Mouse (Mus musculus) neural tube, embryonic 13.5 days (tissue): ENCODE measurements around the gene Etfdh. TPM values are rescaled to one million over a fixed set of nuclear protein-coding genes. Genes with fewer than 3 reads are reported as not detected.

Experiments used
- ATAC-seq: fragments of 200-750 bp; cut with Nextera tagmentation; 2 replicates; pipeline ENCODE4 v1.8.0; 2017; ENCODE audit warnings: low read depth, mild to moderate bottlenecking, moderate TSS enrichment, moderate library complexity
- H3K27ac ChIP-seq: fragments of 300-500 bp; sonication (generic); replicated peaks from 2 replicates; pipeline ENCODE4 v1.5.1; 2015; ENCODE audit warnings: moderate library complexity, mild to moderate bottlenecking, inconsistent platforms
- H3K27me3 ChIP-seq: fragments of 300-500 bp; sonication (generic); 2 replicates; pipeline ENCODE4 v1.6.1; 2015; ENCODE audit warnings: mild to moderate bottlenecking, inconsistent platforms
- H3K36me3 ChIP-seq: fragments of 300-500 bp; sonication (generic); 2 replicates; pipeline ENCODE4 v1.6.1; 2015; ENCODE audit warnings: mild to moderate bottlenecking, inconsistent platforms
- H3K4me1 ChIP-seq: fragments of 300-500 bp; sonication (generic); replicated peaks from 2 replicates; pipeline ENCODE4 v1.6.1; 2015; ENCODE audit warnings: inconsistent platforms
- H3K4me2 ChIP-seq: fragments of 300-500 bp; sonication (generic); 2 replicates; pipeline ENCODE4 v1.6.1; 2015; ENCODE audit warnings: inconsistent platforms, mild to moderate bottlenecking, moderate library complexity
- H3K4me3 ChIP-seq: fragments of 300-500 bp; sonication (generic); 2 replicates; pipeline ENCODE4 v1.5.1; 2015; ENCODE audit warnings: mild to moderate bottlenecking, inconsistent platforms
- H3K9ac ChIP-seq: fragments of 300-500 bp; sonication (generic); 2 replicates; pipeline ENCODE4 v1.6.1; 2015; ENCODE audit warnings: moderate library complexity, mild to moderate bottlenecking, inconsistent platforms
- H3K9me3 ChIP-seq: fragments of 300-500 bp; sonication (generic); 2 replicates; pipeline ENCODE4 v1.6.1; 2016; ENCODE audit warnings: inconsistent platforms
- WGBS: fragments of 180-500 bp; shearing (Covaris S2); methylation state at CpG from one replicate; pipeline ENCODE4 v1.1.7; 2015; 5-methylcytosine and 5-hydroxymethylcytosine counted together
- polyA plus RNA-seq: library from polyadenylated mRNA; unstranded; fragments of >200 nt; fragmentation: Nextera tagmentation; extraction: Ambion mirVana; gene quantifications from 2 replicates; pipeline ENCODE4 v1.2.1, GENCODE M21; 2015

The Etfdh gene
- polyA plus RNA-seq, 1 experiment from 2014 or later, result 51.3 TPM

DNA sequence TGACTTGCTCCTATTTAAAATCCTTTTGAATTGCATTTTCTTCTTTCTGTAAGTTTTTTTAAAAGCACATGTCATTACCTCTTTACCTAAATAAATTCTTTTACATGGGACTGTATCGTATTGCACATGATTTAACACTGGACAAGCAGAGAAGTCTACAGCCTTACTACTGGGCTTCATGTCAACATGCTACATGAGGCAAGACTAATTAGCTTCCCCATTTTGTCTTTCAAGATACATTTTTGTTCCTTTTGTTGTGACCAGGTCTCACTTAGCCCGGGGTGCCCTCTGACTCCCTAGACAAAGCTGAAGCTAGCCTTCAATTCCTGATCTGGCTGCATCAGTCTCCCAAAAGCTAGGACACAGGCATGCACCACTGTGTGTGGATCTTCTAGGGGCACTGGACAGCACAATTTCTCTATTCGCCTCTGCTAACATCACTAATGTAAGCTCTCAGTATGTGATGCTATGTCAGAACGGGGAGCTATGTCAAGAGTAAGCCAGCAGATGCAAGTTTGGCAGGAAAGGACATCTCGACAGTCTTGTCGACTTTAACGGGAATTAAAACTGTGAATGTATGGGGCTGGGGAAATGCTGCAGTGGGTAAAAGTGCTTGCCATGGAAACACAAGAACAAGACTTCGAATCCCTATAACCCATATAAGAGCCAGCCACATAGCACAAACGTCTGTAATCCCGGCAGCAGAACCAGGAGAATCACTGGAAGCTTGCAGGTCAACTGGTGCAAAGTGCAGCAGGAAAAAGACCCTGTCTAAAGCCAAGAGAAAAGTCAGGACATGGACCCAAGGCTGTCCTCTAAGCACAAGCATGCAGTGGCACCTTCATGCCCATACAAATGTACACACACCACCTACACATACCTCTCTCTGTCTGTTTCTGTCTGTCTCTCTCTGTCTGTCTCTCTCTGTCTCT, 67.2 kb downstream of the Etfdh start:
- WGBS, result 74% methylated on average over 10 of the region's 10 CpGs
- Histone ChIP-seq H3K27ac (no peak overlapping the region), H3K36me3 (no peaks in the 10 kb centered on the region), H3K27me3 (no peaks in the 10 kb centered on the region), H3K4me2 (no peak overlapping the region), H3K9ac (no peak overlapping the region), H3K9me3 (no peaks in the 10 kb centered on the region), H3K4me3 (no peak overlapping the region), H3K4me1 (peaks cover 38% of the 10 kb centered on the region)
- no peak for ATAC-seq

DNA sequence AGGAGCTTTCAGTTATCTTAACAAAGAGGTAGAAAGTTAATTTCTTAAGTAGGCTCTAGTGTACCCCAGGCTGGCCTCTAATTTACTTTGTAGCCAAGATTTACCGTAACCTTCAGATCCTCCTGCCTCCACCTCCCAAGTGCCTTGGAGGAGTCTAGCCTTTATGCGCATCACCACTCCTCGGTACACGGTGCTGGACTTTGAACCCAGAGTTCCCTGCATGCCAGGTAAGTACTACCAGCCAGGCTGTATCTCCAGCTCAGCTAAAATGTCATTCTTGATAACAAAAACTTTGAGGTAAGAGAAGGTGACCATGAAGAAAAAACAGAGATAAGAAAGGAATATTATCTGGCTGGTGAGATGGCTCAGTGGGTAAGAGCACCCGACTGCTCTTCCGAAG, 68.7 kb downstream of the Etfdh start:
- peaks cover 24% of the 10 kb centered on the region for H3K4me1 ChIP-seq
- H3K36me3 ChIP-seq, result no peaks in the 10 kb centered on the region
- 94% methylated on average over 6 of the region's 6 CpGs for WGBS
- no peak for ATAC-seq
- no peak overlapping the region for H3K4me2 ChIP-seq
- no peaks in the 10 kb centered on the region for H3K27me3 ChIP-seq
- no peak overlapping the region for H3K27ac ChIP-seq
- H3K9ac ChIP-seq, result no peak overlapping the region
- H3K4me3 ChIP-seq, result no peak overlapping the region
- no peaks in the 10 kb centered on the region for H3K9me3 ChIP-seq

DNA sequence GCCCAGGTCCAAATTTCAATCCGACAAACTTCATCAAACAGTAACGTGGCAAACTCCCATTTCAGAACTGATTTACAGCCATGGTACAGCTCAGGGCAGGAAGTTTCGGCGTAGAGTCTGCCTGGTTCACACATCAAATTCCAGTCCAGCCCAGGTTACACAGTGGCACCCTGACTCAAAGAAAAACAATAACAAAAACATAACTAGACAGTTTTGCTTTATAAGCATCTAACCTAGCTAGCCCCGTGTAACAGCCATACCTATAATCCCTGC, 69.6 kb downstream of the Etfdh start:
- ATAC-seq, result no peak
- no peaks in the 10 kb centered on the region for H3K27me3 ChIP-seq
- peak overlapping the region; percentile 30 for H3K27ac ChIP-seq

GRCm38 (mm10) chr3:79559021-79559772, 70.1 kb downstream of the Etfdh start:
- 65% methylated on average over 9 of the region's 9 CpGs for WGBS
- Histone ChIP-seq H3K4me3 (no peak overlapping the region), H3K9ac (no peak overlapping the region), H3K27ac (peak overlapping the region; percentile 65), H3K4me2 (no peak overlapping the region), H3K27me3 (no peaks in the 10 kb centered on the region), H3K4me1 (peaks cover 17% of the 10 kb centered on the region), H3K9me3 (no peaks in the 10 kb centered on the region), H3K36me3 (no peaks in the 10 kb centered on the region)
- ATAC-seq, result peak; percentile 87

More for the DNA sequence above, 69.6 kb downstream of the Etfdh start:
- no peaks in the 10 kb centered on the region for H3K36me3 ChIP-seq
- H3K4me2 ChIP-seq, result no peak overlapping the region
- no peak overlapping the region for H3K4me3 ChIP-seq
- no peak overlapping the region for H3K9ac ChIP-seq
- 73% methylated on average over 5 of the region's 5 CpGs for WGBS
- H3K4me1 ChIP-seq, result peaks cover 17% of the 10 kb centered on the region
- H3K9me3 ChIP-seq, result no peaks in the 10 kb centered on the region

- no peaks in the 10 kb centered on the region for H3K36me3 ChIP-seq
Observed at GRCm38 (mm10) chr3:79555061-79555460, 74.2 kb downstream of the Etfdh start.

More at GRCm38 (mm10) chr3:79555061-79555460, 74.2 kb downstream of the Etfdh start:
- Histone ChIP-seq H3K27ac (no peak overlapping the region), H3K27me3 (no peaks in the 10 kb centered on the region), H3K4me2 (no peak overlapping the region), H3K9ac (no peak overlapping the region), H3K4me3 (no peak overlapping the region), H3K4me1 (peaks cover 11% of the 10 kb centered on the region; the same call in 1 of the 2 replicates), H3K9me3 (no peaks in the 10 kb centered on the region)
- ATAC-seq, result no peak
- WGBS, result 91% methylated on average over 6 of the region's 6 CpGs

Other genes starting within 250 kb of the Etfdh start
- gene Fnip2, start 61.7 kb downstream of the Etfdh start, polyA plus RNA-seq, result 5.9 and 7.0 TPM in 2 replicates
- gene Ppid, start 38.2 kb downstream of the Etfdh start, polyA plus RNA-seq, result 161 and 165 TPM in 2 replicates
- 10.0 and 11.1 TPM in 2 replicates for gene 4930579G24Rik, start 421 bp downstream of the Etfdh start, polyA plus RNA-seq
- gene Rxfp1, start 108.4 kb upstream of the Etfdh start, polyA plus RNA-seq, result not detected in 2 replicates
- 1.2 and 1.6 TPM in 2 replicates for gene Tmem144, start 223.3 kb upstream of the Etfdh start, polyA plus RNA-seq